Mouse (Mus musculus): Measurements from ENCODE around the gene Prkn. TPM values are rescaled to one million over a fixed set of nuclear protein-coding genes. Genes with fewer than 3 reads are reported as not detected.

Prkn gene
- total RNA-seq, 2 experiments from 2014 or later, result 10.6 to 10.8 TPM

GRCm38 (mm10) chr17:12051031-12051430 is 1210.8 kb downstream of the Prkn start:
- DNase-seq, result no peak
- intact Hi-C loops (cut with DNase I), result no loop called here

- intact Hi-C loops (cut with DNase I), result no loop called here
- DNase-seq, result no peak
Observed at GRCm38 (mm10) chr17:12052651-12053050, 1212.5 kb downstream of the Prkn start.

GRCm38 (mm10) chr17:12059041-12059440 is 1218.9 kb downstream of the Prkn start:
- intact Hi-C loops (cut with DNase I), result no loop called here
- no peak for DNase-seq

GRCm38 (mm10) chr17:12061381-12061780 is 1221.2 kb downstream of the Prkn start:
- DNase-seq, result no peak
- intact Hi-C loops (cut with DNase I), result no loop called here

- intact Hi-C loops (cut with DNase I), result no loop called here
- no peak for DNase-seq
Observed at GRCm38 (mm10) chr17:12062861-12063260, 1222.7 kb downstream of the Prkn start.

GRCm38 (mm10) chr17:12063533-12063932 is 1223.3 kb downstream of the Prkn start:
- intact Hi-C loops (cut with DNase I), result no loop called here
- no peak for DNase-seq

GRCm38 (mm10) chr17:12066054-12066453 is 1225.9 kb downstream of the Prkn start:
- intact Hi-C loops (cut with DNase I), result no loop called here
- no peak for DNase-seq

- intact Hi-C loops (cut with DNase I), result no loop called here
- DNase-seq, result no peak
Observed at GRCm38 (mm10) chr17:12076816-12077215, 1236.6 kb downstream of the Prkn start.

- intact Hi-C loops (cut with DNase I), result no loop called here
- no peak for DNase-seq
Observed at GRCm38 (mm10) chr17:12080656-12081495, 1240.7 kb downstream of the Prkn start.

GRCm38 (mm10) chr17:12082201-12082600 is 1242.0 kb downstream of the Prkn start:
- DNase-seq, result no peak
- intact Hi-C loops (cut with DNase I), result no loop called here

GRCm38 (mm10) chr17:12090261-12090927 is 1250.2 kb downstream of the Prkn start:
- intact Hi-C loops (cut with DNase I), result no loop called here
- DNase-seq, result no peak

- intact Hi-C loops (cut with DNase I), result no loop called here
- DNase-seq, result no peak
Observed at GRCm38 (mm10) chr17:12092901-12093564, 1252.8 kb downstream of the Prkn start.

- intact Hi-C loops (cut with DNase I), result no loop called here
Observed at GRCm38 (mm10) chr17:12094016-12094415, 1253.8 kb downstream of the Prkn start.

GRCm38 (mm10) chr17:12094827-12095590 is 1254.8 kb downstream of the Prkn start:
- intact Hi-C loops (cut with DNase I), result no loop called here
- DNase-seq, result no peak

More at GRCm38 (mm10) chr17:12094016-12094415, 1253.8 kb downstream of the Prkn start:
- no peak for DNase-seq

GRCm38 (mm10) chr17:12099415-12099814 is 1259.2 kb downstream of the Prkn start:
- DNase-seq, result no peak
- intact Hi-C loops (cut with DNase I), result no loop called here

- intact Hi-C loops (cut with DNase I), result no loop called here
- no peak for DNase-seq
Observed at GRCm38 (mm10) chr17:12102326-12102725, 1262.1 kb downstream of the Prkn start.

- DNase-seq, result peak in 1 of 2 experiments; percentile 12
- intact Hi-C loops (cut with DNase I), result loop anchor here (1.0 kb wide), 1 partner anchor 108 kb away; no protein-coding TSS in a partner anchor
Observed at GRCm38 (mm10) chr17:12103781-12104180, 1263.6 kb downstream of the Prkn start.

- no peak for DNase-seq
- intact Hi-C loops (cut with DNase I), result no loop called here
Observed at GRCm38 (mm10) chr17:12104245-12104644, 1264.1 kb downstream of the Prkn start.

GRCm38 (mm10) chr17:12104690-12105089 is 1264.5 kb downstream of the Prkn start:
- intact Hi-C loops (cut with DNase I), result no loop called here
- DNase-seq, result no peak

- no peak for DNase-seq
- intact Hi-C loops (cut with DNase I), result no loop called here
Observed at GRCm38 (mm10) chr17:12106255-12106654, 1266.1 kb downstream of the Prkn start.

Data from heart, postnatal 36 days (tissue).